Mouse (Mus musculus) retina, embryonic 14.5 days (tissue): ENCODE data around the gene Gm28870.
"Not testable (repeated sequence)": the region's sequence is repeated elsewhere in the genome, so short reads cannot be mapped to it uniquely, and the experiment has no call there.

Source experiments
- DNase-seq: peaks from one replicate; pipeline ENCODE4 v3.0.0-alpha.2; 2015; ENCODE audit warnings: low spot score

The Gm28870 gene

DNA sequence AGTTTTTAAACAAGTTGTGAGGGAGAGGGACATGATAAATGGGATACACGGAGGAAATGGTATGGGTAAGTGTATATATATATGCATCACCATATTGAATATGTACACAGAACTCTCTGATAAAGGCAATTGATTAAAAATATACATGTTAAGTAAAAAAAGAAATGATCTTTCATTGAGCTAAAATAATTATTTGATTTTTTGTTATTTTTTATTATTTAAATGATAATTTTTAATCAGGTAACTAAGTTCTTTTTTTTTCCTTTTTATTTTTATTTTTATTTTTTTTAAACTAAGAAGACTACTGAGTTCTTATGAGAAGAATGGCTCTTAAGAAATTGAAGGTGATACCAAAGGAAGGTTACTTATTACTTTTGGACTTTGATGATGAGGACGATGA, at the start of gene Gm28870:
Gene Gm28870, plus strand, starts transcription at position 301 of the 400 bp plus-strand sequence.
- not testable (repeated sequence) for DNase-seq
